Mouse (Mus musculus) limb, embryonic 14.5 days (tissue): Measurements from ENCODE around the gene Phlda1. TPM values are rescaled to one million over a fixed set of nuclear protein-coding genes. Genes with fewer than 3 reads are reported as not detected.

Experiments
- ATAC-seq: fragments of 200-750 bp; cut with Nextera tagmentation; 2 replicates; pipeline ENCODE4 v1.8.0; 2017; ENCODE audit warnings: low read depth, moderate number of reproducible peaks, moderate TSS enrichment; ENCODE audit not compliant: low FRiP score
- DNase-seq: peaks from one replicate; pipeline ENCODE4 v3.0.0-alpha.2; 2015; ENCODE audit warnings: low spot score
- H3K27ac ChIP-seq: fragments of 300-500 bp; sonication (generic); replicated peaks from 2 replicates; pipeline ENCODE4 v1.5.1; 2014; ENCODE audit warnings: low read depth, mild to moderate bottlenecking, low read length, moderate library complexity, mixed read lengths
- H3K27me3 ChIP-seq: fragments of 300-500 bp; sonication (generic); 2 replicates; pipeline ENCODE4 v1.6.1; 2014; ENCODE audit warnings: low read length, mixed read lengths; ENCODE audit not compliant: control insufficient read depth, insufficient read depth
- H3K36me3 ChIP-seq: fragments of 300-500 bp; sonication (generic); 2 replicates; pipeline ENCODE4 v1.6.1; 2014; ENCODE audit warnings: mild to moderate bottlenecking, low read length, moderate library complexity, mixed read lengths; ENCODE audit not compliant: control insufficient read depth, insufficient read depth
- H3K4me1 ChIP-seq: fragments of 300-500 bp; sonication (generic); 2 replicates; pipeline ENCODE4 v1.6.1; 2014; ENCODE audit warnings: antibody characterized with exemption, low read length, mixed read lengths; ENCODE audit not compliant: control insufficient read depth, insufficient read depth
- H3K4me2 ChIP-seq: fragments of 300-500 bp; sonication (generic); replicated peaks from 2 replicates; pipeline ENCODE4 v1.6.1; 2014; ENCODE audit warnings: low read depth, mild to moderate bottlenecking, low read length, moderate library complexity; ENCODE audit not compliant: severe bottlenecking
- H3K4me3 ChIP-seq: fragments of 300-500 bp; sonication (generic); replicated peaks from 2 replicates; pipeline ENCODE4 v1.5.1; 2014; ENCODE audit warnings: low read length
- H3K9ac ChIP-seq: fragments of 300-500 bp; sonication (generic); 2 replicates; pipeline ENCODE4 v1.6.1; 2014; ENCODE audit warnings: mild to moderate bottlenecking, low read depth, low read length, moderate library complexity; ENCODE audit not compliant: severe bottlenecking
- H3K9me3 ChIP-seq: fragments of 300-500 bp; sonication (generic); 2 replicates; pipeline ENCODE4 v1.6.1; 2016; ENCODE audit warnings: low read length; ENCODE audit not compliant: control insufficient read depth
- POLR2A ChIP-seq: fragments of 200-500 bp; IDR thresholded peaks from 2 replicates; pipeline ENCODE4 v1.8.0; 2012; ENCODE audit warnings: inconsistent platforms, mild to moderate bottlenecking, moderate library complexity, borderline replicate concordance; ENCODE audit not compliant: insufficient read depth, insufficient read length; ENCODE audit errors: extremely low read depth
- WGBS: fragments of 180-500 bp; shearing (Covaris S2); extraction: QIAGEN DNeasy Blood & Tissue Kit; methylation state at CpG from one replicate; pipeline ENCODE4 v1.1.7; 2014; 5-methylcytosine and 5-hydroxymethylcytosine counted together
- polyA plus RNA-seq, 2 experiments: library from polyadenylated mRNA; depleted of rRNA in 1 of 2; stranded (reverse) in 1 of 2; unstranded in 1 of 2; fragments of >200 nt; fragmentation: Nextera tagmentation in 1 of 2; extraction: Ambion mirVana in 1 of 2; gene quantifications; 2 replicates each; pipeline versions ENCODE4 v1.2.1 to v1.2.3; 2012 to 2014

Phlda1 gene
- polyA plus RNA-seq, 2 experiments = 39.2 to 44.1 TPM

DNA sequence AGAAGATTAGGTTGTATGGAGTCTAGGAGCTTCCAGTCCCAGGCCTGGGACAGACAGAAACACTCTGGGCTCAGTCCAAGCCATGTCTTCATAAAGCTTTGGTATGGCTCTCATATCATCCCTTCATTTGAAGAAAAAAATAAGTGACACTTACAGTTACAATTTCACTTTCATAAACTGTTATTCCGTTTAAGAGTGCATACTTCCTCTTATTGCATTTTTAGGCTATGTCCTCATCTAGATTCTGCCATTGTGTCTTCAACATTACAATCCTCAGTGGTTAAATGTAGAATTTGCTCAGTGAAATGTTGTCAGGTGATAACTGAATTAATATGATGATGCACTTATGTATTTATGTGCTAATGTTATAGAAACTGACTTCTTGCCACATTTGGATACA lies 41.3 kb upstream of the Phlda1 start:
- no peak for TF ChIP-seq POLR2A
- H3K36me3 ChIP-seq = no peaks in the 10 kb centered on the region
- no peak overlapping the region for H3K9ac ChIP-seq
- H3K9me3 ChIP-seq = no peaks in the 10 kb centered on the region
- no peak overlapping the region for H3K4me3 ChIP-seq
- WGBS = 87% methylated on average over 1 of the region's 1 CpGs
- no peaks in the 10 kb centered on the region for H3K4me1 ChIP-seq
- H3K27me3 ChIP-seq = no peaks in the 10 kb centered on the region
- H3K4me2 ChIP-seq = no peak overlapping the region
- ATAC-seq (no peak), DNase-seq (no peak)
- H3K27ac ChIP-seq = no peak overlapping the region

DNA sequence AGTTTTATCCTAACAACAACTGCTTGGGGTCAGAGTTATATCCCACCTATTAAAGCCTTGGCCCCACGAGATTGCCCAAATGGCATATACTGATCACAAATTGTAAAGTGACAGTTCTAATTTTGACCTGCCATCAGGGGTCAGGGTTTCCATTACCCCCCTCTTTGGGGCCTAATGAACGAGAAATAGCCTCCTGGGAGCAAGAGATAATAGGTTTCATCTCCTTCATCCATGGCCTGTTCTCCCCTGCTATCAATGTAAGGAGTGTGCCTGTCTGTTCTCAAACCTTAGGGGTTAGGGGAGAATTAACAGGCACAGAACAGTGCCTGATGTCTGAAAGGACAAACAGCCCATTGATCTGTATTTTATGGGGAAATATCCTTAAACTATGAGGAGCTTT lies 40.7 kb upstream of the Phlda1 start:
- no peak for TF ChIP-seq POLR2A
- no peak overlapping the region for H3K4me3 ChIP-seq
- DNase-seq (no peak), ATAC-seq (no peak)
- no peaks in the 10 kb centered on the region for H3K27me3 ChIP-seq
- H3K27ac ChIP-seq = no peak overlapping the region
- no peaks in the 10 kb centered on the region for H3K4me1 ChIP-seq
- no peak overlapping the region for H3K4me2 ChIP-seq
- H3K9ac ChIP-seq = no peak overlapping the region
- 44% methylated on average over 2 of the region's 2 CpGs for WGBS
- H3K36me3 ChIP-seq = no peaks in the 10 kb centered on the region
- no peaks in the 10 kb centered on the region for H3K9me3 ChIP-seq

DNA sequence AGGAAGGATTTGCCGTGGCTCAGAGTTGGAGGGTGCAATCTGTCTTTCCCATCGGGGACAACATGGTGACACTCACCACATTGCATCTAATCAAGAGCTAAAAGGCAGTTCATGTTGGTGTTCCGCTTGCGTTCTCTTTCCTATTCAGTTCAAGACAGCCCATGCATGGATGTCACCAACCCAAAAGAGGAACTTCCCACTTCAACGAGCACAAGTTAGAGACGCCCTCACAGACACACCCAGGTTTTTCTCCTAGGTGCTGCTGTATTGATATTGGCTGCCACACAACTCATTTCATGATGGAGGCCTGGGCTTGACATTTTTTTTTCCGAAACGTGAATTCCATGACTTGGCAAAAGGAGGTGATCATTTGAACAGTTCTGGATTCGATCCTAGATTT lies 34.9 kb upstream of the Phlda1 start:
- no peak overlapping the region for H3K4me3 ChIP-seq
- no peak for TF ChIP-seq POLR2A
- no peaks in the 10 kb centered on the region for H3K27me3 ChIP-seq
- DNase-seq = no peak
- no peaks in the 10 kb centered on the region for H3K9me3 ChIP-seq
- H3K36me3 ChIP-seq = no peaks in the 10 kb centered on the region
- no peak overlapping the region for H3K4me2 ChIP-seq
- no peak for ATAC-seq
- H3K27ac ChIP-seq = no peak overlapping the region
- 90% methylated on average over 9 of the region's 9 CpGs for WGBS
- peaks cover 6% of the 10 kb centered on the region for H3K4me1 ChIP-seq
- H3K9ac ChIP-seq = no peak overlapping the region

DNA sequence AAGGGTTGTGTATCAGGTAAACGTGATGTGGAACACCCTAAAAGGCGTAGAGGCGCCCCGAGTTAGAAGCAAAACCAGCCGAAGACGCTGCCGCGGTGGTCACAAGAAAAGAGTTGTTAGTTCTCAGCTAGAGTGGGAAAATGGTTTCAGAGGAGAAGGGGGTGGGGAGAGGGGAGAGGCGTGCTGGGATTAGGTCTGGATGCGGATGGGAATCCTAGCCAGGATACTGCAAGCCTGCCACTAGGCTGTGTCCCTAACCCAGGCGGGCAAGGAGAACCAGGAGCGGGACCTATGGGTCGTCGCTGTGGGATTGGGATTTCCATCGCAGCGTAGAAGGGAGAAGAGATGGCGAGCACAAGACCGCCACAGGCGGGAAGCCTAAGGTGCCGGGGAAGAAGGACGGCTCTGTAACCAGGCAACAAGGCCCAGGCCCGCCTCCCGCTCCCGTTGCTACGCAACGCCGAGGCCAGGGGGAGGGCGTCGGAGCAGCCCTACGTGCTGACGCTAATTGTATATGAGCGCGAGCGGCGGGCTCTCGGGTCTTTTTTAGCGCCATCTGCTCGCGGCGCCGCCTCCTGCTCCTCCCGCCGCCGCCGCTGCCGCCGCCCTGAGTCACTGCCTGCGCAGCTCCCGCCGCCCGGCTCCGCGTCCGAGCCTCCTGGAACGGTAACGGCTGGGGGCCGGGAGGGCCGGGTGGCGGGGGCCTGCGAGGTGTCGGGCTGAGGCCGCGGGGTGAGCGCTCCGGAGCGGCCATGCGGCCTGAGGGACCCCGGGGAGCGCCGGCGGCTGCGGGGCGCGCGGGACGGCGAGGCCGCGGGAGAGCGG lies 33.2 kb upstream of the Phlda1 start, which contains the start of gene Nap1l1:
Gene Nap1l1 (plus strand): TSS at position 538 of the 825 bp plus-strand sequence.
- TF ChIP-seq POLR2A = no peak; the same call in 1 of the 2 replicates
- H3K4me1 ChIP-seq = peaks cover 12% of the 10 kb centered on the region
- peak within 1 kb of the TSS; percentile 94 for H3K27ac ChIP-seq
- peak within 1 kb of the TSS; percentile 94 for H3K4me3 ChIP-seq
- no peaks in the 10 kb centered on the region for H3K27me3 ChIP-seq
- H3K9me3 ChIP-seq = no peaks in the 10 kb centered on the region
- H3K4me2 ChIP-seq = peak within 1 kb of the TSS; percentile 64
- H3K36me3 ChIP-seq = no peaks in the 10 kb centered on the region
- WGBS = under 1% methylated on average over 45 of the region's 80 CpGs
- DNase-seq = peak; percentile 97
- ATAC-seq = peak; percentile 99
- H3K9ac ChIP-seq = peak within 1 kb of the TSS; percentile 98

DNA sequence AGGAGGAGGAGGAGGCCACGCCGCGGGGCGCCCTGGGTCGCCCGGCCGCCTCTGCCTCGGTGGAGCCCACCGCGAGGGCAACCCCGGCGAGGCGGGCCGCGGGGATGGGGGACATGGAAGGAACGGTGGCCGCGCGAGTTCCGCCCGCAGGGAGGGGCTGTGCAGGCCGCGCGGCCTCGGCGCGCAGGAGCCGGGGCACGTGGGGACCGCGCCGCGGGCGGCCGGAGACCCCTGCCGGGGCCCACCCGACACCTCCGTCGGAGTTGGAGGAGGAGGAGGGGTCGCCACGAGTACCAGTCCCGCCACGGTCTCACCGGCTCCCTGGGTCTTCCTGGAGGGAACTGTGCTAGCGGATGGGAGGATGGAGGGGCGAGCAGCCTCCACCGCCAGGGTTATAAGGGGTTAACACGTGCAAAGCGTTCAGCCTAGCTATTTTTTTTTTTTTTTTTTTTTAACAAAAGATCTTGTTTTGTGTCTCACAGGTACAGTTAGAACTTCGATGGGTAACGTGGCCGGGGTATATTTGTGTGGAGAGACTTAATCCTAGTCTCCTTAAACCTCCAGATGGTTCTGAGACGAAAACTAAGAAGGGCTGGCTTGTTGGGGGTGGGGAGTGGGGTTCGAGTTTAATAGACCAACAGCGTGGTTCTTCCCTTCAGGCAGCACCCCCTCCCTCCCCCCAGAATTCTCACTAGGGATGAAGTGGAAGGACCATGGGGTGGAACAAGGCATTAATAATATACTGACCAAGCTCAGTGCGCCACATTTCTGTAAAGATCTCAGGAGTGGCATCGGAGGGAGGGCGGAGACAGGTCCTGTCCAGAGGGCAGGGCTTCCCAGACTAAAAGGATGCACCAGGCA lies 32.3 kb upstream of the Phlda1 start:
- TF ChIP-seq POLR2A = no peak
- H3K36me3 ChIP-seq = no peaks in the 10 kb centered on the region
- peak; percentile 67 for ATAC-seq
- H3K27me3 ChIP-seq = no peaks in the 10 kb centered on the region
- peak; percentile 55 for DNase-seq
- peak overlapping the region; percentile 98 for H3K9ac ChIP-seq
- H3K4me1 ChIP-seq = peaks cover 12% of the 10 kb centered on the region
- WGBS = 6% methylated on average over 29 of the region's 58 CpGs
- peak overlapping the region; percentile 60 for H3K4me2 ChIP-seq
- H3K4me3 ChIP-seq = peak overlapping the region; percentile 94
- no peaks in the 10 kb centered on the region for H3K9me3 ChIP-seq
- peak overlapping the region; percentile 94 for H3K27ac ChIP-seq
